Mouse (Mus musculus) forebrain, embryonic 12.5 days (tissue): ENCODE data around the gene Ppcdc. TPM values are rescaled to one million over a fixed set of nuclear protein-coding genes. Genes with fewer than 3 reads are reported as not detected.

Source experiments
- ATAC-seq: fragments of 200-750 bp; cut with Nextera tagmentation; 2 replicates; pipeline ENCODE4 v1.8.0; 2017; ENCODE audit warnings: moderate TSS enrichment; ENCODE audit not compliant: low FRiP score
- H3K27ac ChIP-seq: fragments of 300-500 bp; sonication (generic); 2 replicates; pipeline ENCODE4 v1.5.1; 2016; ENCODE audit warnings: mild to moderate bottlenecking
- H3K27me3 ChIP-seq: fragments of 300-500 bp; sonication (generic); 2 replicates; pipeline ENCODE4 v1.6.1; 2016; ENCODE audit warnings: mild to moderate bottlenecking
- H3K36me3 ChIP-seq: fragments of 300-500 bp; sonication (generic); replicated peaks from 2 replicates; pipeline ENCODE4 v1.6.1; 2016; ENCODE audit warnings: mild to moderate bottlenecking
- H3K4me1 ChIP-seq: fragments of 300-500 bp; sonication (generic); 2 replicates; pipeline ENCODE4 v1.6.1; 2016
- H3K4me2 ChIP-seq: fragments of 300-500 bp; sonication (generic); 2 replicates; pipeline ENCODE4 v1.6.1; 2016; ENCODE audit warnings: mild to moderate bottlenecking, moderate library complexity
- H3K4me3 ChIP-seq: fragments of 300-500 bp; sonication (generic); replicated peaks from 2 replicates; pipeline ENCODE4 v1.5.1; 2016; ENCODE audit warnings: mild to moderate bottlenecking
- H3K9ac ChIP-seq: fragments of 300-500 bp; sonication (generic); 2 replicates; pipeline ENCODE4 v1.6.1; 2016; ENCODE audit warnings: mild to moderate bottlenecking
- H3K9me3 ChIP-seq: fragments of 300-500 bp; sonication (generic); 2 replicates; pipeline ENCODE4 v1.6.1; 2016
- WGBS: fragments of 180-500 bp; shearing (Covaris S2); methylation state at CpG from one replicate; pipeline ENCODE4 v1.1.7; 2016; 5-methylcytosine and 5-hydroxymethylcytosine counted together
- polyA plus RNA-seq: library from polyadenylated mRNA; unstranded; fragments of >200 nt; fragmentation: Nextera tagmentation; extraction: Ambion mirVana; gene quantifications from 2 replicates; pipeline ENCODE4 v1.2.1, GENCODE M21; 2016

Gene Ppcdc
- polyA plus RNA-seq, 1 experiment from 2014 or later, result 24.4 TPM

DNA sequence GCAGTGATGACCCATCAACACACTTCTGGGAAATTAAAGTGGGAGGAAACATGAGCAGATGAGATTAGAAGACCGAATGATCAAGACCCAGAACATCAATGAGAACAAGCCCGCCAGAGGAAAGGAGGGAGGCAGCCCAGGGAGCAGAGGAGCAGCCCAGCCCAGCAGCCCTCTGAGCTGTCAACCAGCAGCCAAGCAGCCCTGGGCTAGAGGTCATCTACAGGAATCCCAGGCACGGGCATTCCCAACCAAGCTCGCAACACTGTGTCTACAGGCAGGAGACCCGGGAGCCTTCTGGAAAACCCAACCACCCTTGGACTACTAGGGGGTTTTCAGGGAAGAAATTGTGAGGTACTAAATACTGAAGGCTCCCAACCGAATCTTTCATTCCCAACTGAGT lies 15.9 kb downstream of the Ppcdc start:
- Histone ChIP-seq H3K9ac (no peak overlapping the region), H3K36me3 (no peaks in the 10 kb centered on the region), H3K27ac (no peak overlapping the region), H3K27me3 (no peaks in the 10 kb centered on the region), H3K9me3 (no peaks in the 10 kb centered on the region), H3K4me2 (no peak overlapping the region), H3K4me3 (no peak overlapping the region), H3K4me1 (peaks cover 4% of the 10 kb centered on the region; the same call in 1 of the 2 replicates)
- ATAC-seq, result no peak
- 83% methylated on average over 6 of the region's 6 CpGs for WGBS

DNA sequence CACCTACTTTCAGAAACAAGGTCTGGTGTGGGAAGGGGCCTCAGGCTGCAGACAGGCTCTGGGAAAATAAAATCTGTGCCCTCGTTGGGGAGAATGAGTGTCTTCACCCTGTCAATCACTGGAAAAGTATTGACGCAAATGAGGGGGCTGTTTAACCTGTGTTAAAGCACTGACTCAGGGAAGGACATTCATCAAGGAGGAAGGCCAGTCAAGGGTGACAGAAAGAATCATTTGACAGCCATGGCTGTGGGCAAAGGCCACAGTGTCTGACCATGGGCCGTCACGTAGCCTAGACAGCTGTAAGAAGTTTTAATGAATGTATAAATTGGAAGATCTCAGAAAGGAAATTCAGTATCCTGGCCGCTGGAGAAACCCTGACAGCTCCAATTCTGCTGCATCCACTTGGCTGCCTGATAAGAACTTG lies 18.2 kb downstream of the Ppcdc start:
- no peak for ATAC-seq
- H3K9ac ChIP-seq, result no peak overlapping the region
- WGBS, result 75% methylated on average over 5 of the region's 5 CpGs
- H3K27ac ChIP-seq, result no peak overlapping the region
- no peaks in the 10 kb centered on the region for H3K4me1 ChIP-seq
- no peaks in the 10 kb centered on the region for H3K36me3 ChIP-seq
- H3K9me3 ChIP-seq, result no peaks in the 10 kb centered on the region
- H3K4me2 ChIP-seq, result no peak overlapping the region
- no peak overlapping the region for H3K4me3 ChIP-seq
- H3K27me3 ChIP-seq, result no peaks in the 10 kb centered on the region

DNA sequence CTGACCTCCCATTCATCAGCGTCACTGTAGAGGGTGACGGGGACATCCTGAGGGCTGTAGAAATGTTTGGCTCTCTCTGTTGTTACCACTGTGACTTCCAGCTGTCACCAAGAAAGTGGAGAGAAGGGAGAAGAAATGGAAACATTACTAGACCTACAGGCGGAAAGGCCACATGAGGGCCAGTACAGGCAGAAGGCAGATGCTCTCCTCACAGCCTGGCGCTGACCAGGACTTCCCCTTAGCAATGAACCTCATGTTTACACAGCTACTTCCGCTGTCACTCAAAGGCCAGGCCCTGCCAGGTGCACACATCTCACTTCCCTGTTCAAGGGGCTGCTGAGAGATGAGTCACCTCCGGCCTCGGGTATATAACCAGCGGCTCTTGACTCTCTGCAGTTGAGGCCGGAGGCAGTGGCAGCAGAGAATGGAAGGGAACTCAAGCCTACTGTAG lies 18.8 kb downstream of the Ppcdc start:
- H3K36me3 ChIP-seq, result no peaks in the 10 kb centered on the region
- H3K4me2 ChIP-seq, result no peak overlapping the region
- no peak overlapping the region for H3K9ac ChIP-seq
- ATAC-seq, result no peak
- 86% methylated on average over 9 of the region's 9 CpGs for WGBS
- H3K27me3 ChIP-seq, result no peaks in the 10 kb centered on the region
- no peak overlapping the region for H3K4me3 ChIP-seq
- no peaks in the 10 kb centered on the region for H3K9me3 ChIP-seq
- H3K27ac ChIP-seq, result 0 out of 2 replicates have a peak overlapping the region, but pooled peaks have one; percentile 43
- no peaks in the 10 kb centered on the region for H3K4me1 ChIP-seq

DNA sequence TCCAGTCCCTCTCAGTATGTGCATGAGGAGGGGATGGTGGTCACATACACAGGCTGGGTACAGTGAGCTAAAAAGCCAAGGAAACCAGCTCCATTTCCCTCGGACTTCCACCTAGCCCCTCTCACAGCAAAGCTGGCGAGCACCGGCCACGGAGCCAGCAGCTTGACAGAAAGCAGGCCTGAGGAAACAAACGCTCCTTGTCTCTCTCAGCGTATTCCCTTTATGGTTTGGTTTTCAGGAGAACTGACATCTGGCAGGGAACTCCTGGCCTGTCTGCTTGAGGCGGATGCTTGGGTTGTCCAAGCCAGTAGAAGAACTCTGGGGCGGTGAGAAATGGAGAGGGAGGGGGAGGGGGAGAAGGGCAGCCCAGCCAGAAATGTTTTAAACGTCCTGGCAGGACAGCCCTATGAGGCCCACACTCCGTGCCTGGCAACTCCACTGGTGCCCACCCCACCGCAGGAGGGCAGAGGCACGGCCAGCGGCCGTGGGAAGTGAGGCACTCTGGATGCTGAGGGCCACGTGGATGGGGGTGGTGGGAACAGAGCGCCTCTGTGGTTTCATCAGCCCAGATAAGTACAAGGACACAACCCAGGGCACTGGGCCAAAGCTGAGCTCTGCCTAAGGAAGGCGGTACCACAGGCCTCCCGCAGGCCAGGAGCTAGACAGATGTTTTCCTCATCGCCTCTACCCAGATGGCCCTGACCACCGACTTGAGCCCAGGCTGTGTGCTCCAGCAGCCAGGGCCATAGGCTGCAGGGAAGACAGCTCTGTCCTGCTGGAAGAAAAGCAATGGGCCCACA lies 19.4 kb downstream of the Ppcdc start:
- Histone ChIP-seq H3K36me3 (no peaks in the 10 kb centered on the region), H3K4me1 (no peaks in the 10 kb centered on the region), H3K27ac (0 out of 2 replicates have a peak overlapping the region, but pooled peaks have one; percentile 43), H3K4me3 (no peak overlapping the region), H3K4me2 (no peak overlapping the region), H3K9me3 (no peaks in the 10 kb centered on the region), H3K9ac (no peak overlapping the region), H3K27me3 (no peaks in the 10 kb centered on the region)
- 81% methylated on average over 20 of the region's 20 CpGs for WGBS
- ATAC-seq, result peak; percentile 20; the same call in 1 of the 2 replicates

DNA sequence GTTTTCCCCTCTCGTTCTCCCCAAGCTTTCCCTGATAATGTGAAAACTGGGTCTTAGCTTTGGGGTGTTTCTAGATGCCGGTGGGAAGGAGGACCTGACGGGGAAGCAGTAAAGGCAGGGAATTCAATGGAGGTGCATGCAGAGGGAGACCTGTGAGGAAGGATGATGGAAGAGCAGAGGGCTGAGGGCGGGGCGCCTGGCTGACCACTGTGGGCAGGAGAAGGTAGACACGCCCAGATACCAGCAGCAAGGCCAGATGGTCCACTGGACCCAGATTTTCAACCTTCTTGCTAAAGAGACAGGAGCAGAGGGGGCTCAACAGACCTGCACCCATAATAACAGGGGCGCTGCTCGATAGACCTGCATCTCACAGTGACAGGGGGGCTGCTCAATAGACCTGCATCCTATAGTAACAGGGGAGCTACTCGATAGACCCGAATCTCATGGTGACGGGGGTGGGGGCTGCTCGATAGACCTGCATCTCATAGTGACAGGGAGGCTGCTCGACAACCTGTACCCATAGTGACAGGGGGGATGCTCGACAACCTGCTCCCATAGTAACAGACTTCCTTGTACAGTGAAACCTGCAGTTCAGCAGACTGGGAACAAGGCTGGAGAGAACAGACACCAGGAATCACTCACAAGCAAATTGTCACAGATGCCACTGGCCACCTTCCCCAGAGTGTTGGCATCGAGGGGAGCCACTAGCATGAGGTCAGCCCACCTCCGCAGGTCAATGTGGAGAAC lies 20.2 kb downstream of the Ppcdc start:
- no peaks in the 10 kb centered on the region for H3K36me3 ChIP-seq
- WGBS, result 88% methylated on average over 16 of the region's 16 CpGs
- H3K4me3 ChIP-seq, result no peak overlapping the region
- H3K4me2 ChIP-seq, result no peak overlapping the region
- H3K9me3 ChIP-seq, result no peaks in the 10 kb centered on the region
- H3K27me3 ChIP-seq, result no peaks in the 10 kb centered on the region
- no peaks in the 10 kb centered on the region for H3K4me1 ChIP-seq
- H3K27ac ChIP-seq, result no peak overlapping the region
- no peak overlapping the region for H3K9ac ChIP-seq
- no peak for ATAC-seq

DNA sequence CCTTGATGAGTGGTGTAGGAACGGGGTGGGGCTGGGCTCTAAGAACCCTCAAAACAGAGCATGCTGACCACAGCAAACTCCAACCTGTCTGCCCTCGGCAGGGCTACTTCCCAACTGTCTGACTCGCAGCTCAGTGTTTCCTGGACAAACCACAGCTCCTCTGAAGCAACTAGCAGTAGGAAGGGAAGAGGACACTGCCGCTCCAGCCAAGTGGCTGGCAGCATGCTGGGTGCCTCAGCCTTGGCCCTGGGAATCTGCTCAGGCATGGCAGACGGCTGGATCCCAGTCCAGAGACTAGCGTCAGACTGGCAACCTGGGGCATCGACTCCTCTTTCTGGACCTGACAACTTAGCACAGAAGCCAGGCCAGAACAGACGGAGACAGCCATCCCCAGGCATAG lies 22.6 kb downstream of the Ppcdc start:
- no peak overlapping the region for H3K4me3 ChIP-seq
- no peak for ATAC-seq
- no peaks in the 10 kb centered on the region for H3K4me1 ChIP-seq
- peaks cover 3% of the 10 kb centered on the region; the same call in 1 of the 2 replicates for H3K36me3 ChIP-seq
- H3K27ac ChIP-seq, result no peak overlapping the region
- H3K27me3 ChIP-seq, result no peaks in the 10 kb centered on the region
- H3K9me3 ChIP-seq, result no peaks in the 10 kb centered on the region
- no peak overlapping the region for H3K9ac ChIP-seq
- H3K4me2 ChIP-seq, result no peak overlapping the region
- WGBS, result 86% methylated on average over 8 of the region's 8 CpGs

DNA sequence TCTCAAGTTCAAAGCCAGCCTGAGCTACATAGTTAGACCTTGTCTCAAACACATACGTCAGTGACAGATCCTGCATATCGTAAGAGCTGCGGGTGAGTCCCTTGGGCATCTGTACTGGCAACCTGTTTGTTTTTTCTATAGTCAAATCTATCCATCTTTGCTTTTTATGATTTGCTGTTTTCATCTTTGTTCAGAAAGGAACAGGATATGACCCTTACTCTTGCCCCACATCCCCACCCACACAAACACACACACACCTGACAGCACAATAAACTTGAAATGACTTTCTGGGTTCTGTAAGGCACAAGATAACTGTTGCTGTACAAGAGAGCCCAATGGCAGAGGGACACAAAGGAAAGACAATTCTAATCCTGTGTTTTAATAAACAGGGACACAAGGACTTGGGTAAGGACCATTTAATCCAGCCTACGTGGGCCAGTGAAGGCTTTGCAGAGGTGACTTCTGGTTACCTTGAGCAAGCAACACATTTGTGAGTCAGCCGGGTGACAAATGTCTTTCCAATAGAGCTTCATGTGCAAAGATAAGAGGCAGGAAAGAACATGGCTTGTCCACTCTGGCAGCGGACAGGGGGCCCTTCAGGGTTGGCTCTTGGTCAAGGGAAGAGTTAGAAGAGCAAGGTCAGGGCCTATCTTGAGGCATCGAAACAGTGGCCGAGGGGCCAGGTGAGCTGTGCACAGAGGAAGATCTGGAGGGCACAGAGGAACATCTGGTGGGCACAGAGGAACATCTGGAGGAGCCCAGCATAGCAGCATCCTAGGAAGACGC lies 32.6 kb downstream of the Ppcdc start:
- Histone ChIP-seq H3K4me3 (no peak overlapping the region), H3K4me1 (no peaks in the 10 kb centered on the region), H3K9me3 (no peaks in the 10 kb centered on the region), H3K27me3 (no peaks in the 10 kb centered on the region), H3K36me3 (no peaks in the 10 kb centered on the region), H3K27ac (no peak overlapping the region), H3K9ac (no peak overlapping the region), H3K4me2 (no peak overlapping the region)
- ATAC-seq, result no peak
- 93% methylated on average over 9 of the region's 9 CpGs for WGBS

DNA sequence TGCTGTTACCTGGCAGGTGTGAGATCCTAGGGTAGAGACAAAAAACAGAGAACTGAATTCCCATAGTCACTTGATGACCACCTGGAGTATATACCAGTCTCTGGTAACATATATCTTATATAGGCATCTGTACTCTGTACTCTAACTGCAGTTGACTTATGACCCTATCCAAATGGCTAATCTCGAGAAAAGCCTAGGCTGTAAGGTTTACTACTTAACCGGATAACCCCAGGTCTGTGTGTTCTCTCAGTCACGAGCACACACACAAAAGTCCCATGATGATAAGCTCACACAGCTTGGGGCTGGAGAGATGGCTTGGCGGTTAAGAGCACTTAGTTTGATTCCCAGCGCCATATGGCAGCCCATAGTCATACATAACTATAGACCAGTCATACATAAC lies 33.5 kb downstream of the Ppcdc start:
- H3K9ac ChIP-seq, result no peak overlapping the region
- H3K36me3 ChIP-seq, result no peaks in the 10 kb centered on the region
- no peaks in the 10 kb centered on the region for H3K27me3 ChIP-seq
- no peaks in the 10 kb centered on the region for H3K4me1 ChIP-seq
- no peak overlapping the region for H3K4me3 ChIP-seq
- H3K9me3 ChIP-seq, result no peaks in the 10 kb centered on the region
- no peak overlapping the region for H3K4me2 ChIP-seq
- no peak for ATAC-seq
- WGBS, result 92% methylated on average over 5 of the region's 5 CpGs
- H3K27ac ChIP-seq, result no peak overlapping the region

DNA sequence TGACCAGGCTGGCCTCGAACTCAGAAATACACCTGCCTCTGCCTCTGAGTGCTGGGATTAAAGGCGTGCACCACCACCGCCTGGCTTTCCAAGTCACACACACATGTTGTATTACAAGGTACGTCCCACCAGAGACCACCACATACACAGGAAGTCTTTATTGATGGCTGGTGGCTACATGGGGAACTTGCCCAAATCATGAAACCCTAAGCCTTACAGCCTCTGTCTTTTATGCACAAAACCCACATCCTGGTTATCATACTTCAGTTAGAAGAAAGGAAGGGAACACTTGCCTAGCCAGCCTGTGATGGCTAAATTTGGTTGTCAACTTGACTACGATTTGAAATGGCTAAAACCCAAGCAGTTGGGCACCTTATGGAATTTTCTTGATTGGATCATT lies 35.9 kb downstream of the Ppcdc start:
- Histone ChIP-seq H3K27ac (no peak overlapping the region), H3K9ac (no peak overlapping the region), H3K4me2 (no peak overlapping the region), H3K36me3 (no peaks in the 10 kb centered on the region), H3K4me3 (no peak overlapping the region), H3K27me3 (no peaks in the 10 kb centered on the region), H3K9me3 (peaks cover 10% of the 10 kb centered on the region; the same call in 1 of the 2 replicates), H3K4me1 (no peaks in the 10 kb centered on the region)
- no peak for ATAC-seq
- WGBS, result 90% methylated on average over 5 of the region's 5 CpGs

DNA sequence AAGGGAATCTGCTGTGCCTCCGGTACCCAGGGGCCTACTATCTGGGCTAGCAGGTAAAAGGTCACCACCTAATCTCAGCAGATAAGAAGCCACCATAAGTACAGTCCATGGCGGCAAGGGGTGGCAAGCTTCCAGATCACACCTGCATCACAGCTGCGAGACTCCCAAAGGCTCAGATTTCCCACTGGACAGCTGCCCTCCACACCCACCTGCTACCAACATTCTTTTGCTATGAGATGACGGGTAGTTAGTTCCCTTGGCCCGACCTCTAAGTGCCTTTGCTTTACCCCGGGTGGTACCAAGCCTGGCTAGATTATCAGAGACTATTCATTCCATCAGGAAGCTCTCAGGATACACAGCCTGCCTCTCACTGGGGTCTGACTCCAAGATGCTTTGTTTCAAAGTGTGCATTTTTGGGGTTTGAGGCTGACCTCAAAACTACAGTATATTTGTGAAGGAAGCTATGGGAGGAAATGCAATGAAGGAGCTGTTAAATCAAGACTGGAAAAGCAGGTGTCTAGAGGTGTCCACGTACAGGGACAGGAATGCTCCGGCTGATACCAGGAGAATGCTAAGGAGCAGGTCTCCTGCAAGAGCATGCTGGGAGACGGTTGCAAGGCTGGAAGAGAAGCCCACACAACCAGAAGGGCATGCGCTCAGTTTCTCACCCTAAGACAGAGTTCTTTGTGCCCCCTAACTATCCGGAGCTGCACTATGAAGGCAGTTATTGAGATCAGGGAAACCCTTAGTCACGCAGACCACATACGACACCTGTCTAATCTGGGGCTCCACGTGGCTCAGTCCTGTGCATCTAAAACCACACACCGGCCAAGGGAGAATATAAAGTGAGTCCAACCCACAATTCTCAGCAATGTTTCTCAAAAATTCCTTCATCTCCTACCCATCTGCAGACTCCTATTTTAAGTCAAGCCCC lies 37.3 kb downstream of the Ppcdc start:
- Histone ChIP-seq H3K9me3 (peaks cover 16% of the 10 kb centered on the region), H3K4me1 (no peaks in the 10 kb centered on the region), H3K27ac (no peak overlapping the region), H3K9ac (no peak overlapping the region), H3K4me3 (no peak overlapping the region), H3K36me3 (no peaks in the 10 kb centered on the region), H3K4me2 (no peak overlapping the region), H3K27me3 (no peaks in the 10 kb centered on the region)
- WGBS, result 90% methylated on average over 15 of the region's 15 CpGs
- ATAC-seq, result no peak

DNA sequence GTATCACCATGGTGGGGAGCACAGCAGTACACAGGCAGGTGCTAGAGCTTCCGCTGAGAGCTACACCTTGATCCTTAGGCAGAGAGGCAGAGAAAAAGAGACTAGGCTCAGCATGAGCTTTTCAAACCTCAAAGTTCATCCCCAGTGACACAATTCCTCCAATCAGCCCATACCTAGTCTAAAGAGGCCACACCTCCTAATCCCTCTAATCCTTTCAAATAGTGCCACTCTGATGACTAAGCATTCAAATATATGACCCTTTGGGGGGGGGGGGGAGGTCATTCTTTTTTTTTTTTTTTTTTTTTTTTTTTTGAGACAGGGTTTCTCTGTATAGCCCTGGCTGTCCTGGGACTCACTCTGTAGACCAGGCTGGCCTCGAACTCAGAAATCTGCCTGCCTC lies 41.2 kb downstream of the Ppcdc start:
- H3K4me3 ChIP-seq, result no peak overlapping the region
- no peaks in the 10 kb centered on the region for H3K27me3 ChIP-seq
- H3K4me2 ChIP-seq, result no peak overlapping the region
- no peak overlapping the region for H3K27ac ChIP-seq
- no peaks in the 10 kb centered on the region for H3K36me3 ChIP-seq
- 93% methylated on average over 2 of the region's 2 CpGs for WGBS
- no peak for ATAC-seq
- no peaks in the 10 kb centered on the region for H3K4me1 ChIP-seq
- no peak overlapping the region for H3K9ac ChIP-seq
- peaks cover 16% of the 10 kb centered on the region for H3K9me3 ChIP-seq
